Mouse (Mus musculus): Measurements from ENCODE around the gene Mt1.
"Not testable (repeated sequence)": the region's sequence is repeated elsewhere in the genome, so short reads cannot be mapped to it uniquely, and the experiment has no call there.

The Mt1 gene

DNA sequence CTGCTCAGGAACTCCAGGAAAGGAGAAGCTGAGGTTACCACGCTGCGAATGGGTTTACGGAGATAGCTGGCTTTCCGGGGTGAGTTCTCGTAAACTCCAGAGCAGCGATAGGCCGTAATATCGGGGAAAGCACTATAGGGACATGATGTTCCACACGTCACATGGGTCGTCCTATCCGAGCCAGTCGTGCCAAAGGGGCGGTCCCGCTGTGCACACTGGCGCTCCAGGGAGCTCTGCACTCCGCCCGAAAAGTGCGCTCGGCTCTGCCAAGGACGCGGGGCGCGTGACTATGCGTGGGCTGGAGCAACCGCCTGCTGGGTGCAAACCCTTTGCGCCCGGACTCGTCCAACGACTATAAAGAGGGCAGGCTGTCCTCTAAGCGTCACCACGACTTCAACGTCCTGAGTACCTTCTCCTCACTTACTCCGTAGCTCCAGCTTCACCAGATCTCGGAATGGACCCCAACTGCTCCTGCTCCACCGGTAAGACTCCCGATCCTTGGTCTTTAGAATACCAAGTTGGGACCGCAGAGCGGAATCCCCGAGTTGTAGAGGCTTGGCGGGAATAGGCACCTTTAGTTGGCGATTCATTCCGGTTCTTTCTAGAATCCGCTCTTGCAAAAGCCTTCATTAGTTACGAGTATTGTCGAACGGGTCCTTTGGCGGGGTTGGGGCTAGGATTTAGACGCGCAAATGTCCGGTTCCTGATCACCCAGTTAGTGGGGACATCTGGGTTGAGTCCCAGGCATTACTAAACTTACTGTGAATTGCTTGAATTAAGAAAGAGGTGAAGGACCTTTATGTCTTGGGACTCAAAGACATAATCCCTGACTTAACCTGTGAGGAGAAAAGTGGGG, at the start of gene Mt1:
Gene Mt1, plus strand, starts transcription at position 226 of the 856 bp plus-strand sequence.
- peak; percentile 71 to 82 for DNase-seq (ENCODE audit: low spot score in 2 of 2)

DNA sequence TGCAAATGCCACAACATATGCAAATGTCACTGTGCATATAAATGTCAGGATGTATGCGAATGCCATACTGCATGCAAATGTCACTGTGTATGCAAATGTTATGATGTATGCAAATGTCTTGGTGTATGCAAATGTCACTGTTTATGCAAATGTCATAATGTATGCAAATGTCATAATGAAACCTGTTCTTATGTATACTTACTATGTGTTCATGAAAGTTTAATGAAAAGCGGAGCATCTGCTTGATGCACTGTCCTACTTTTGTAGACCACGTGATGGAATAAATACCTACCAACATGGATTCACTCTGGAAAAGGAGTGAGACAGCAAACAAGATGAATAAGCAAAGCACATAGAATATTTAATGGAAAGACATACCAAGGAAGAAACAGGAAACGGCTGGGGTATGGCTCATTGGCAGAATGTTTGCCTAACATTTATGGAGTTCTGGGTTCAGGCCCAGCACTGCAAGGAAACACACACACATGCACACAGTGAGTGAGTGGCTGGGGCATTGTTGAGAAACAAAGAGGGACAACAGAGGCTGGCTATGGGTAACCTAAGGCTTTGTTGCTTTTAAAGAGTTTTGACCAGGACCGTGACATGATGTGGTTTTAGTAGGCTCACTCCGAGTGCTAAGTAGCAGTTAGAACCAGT, 49.6 kb upstream of the Mt1 start:
- DNase-seq (ENCODE audit: low spot score in 2 of 2) = no peak

DNA sequence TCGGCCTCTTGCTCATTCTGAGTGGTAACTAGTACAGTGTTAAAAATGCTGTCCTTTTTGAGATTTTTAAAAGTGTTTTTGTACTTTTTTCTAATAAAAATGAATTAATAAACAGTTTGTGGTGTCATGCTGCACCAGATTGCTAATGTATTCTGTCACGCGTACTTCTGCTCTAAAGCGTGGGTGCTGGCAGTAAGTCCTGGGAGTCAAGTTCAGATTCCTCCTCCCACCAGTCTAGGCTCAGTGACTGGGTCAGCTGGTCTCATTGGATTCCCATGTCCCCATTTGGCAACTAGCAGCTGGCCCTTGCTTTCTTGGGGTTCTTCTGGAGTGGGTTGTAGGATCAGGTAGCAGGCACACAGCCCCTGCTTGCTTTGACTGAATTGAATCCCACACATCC, 48.8 kb upstream of the Mt1 start:
- DNase-seq (ENCODE audit: low spot score in 2 of 2) = no peak

DNA sequence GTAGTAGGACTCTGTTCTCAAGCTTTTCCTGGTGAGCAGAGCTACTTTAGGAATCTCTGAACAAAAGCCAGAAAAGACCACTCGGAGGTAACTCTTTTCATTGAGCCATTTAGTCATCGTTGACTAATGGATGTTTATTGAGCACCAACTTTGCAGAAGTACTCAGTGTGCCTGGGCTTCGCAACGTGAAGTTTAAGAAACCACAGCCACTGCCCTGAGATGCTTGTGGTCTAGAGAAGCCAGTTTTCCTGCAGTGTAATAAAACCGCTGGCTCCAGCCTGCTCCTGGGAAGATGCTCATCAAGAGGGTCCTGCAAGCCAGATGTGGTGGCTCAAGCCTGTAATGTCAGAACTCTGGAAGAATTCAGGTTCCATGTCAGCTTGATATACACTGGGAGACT, 46.8 kb upstream of the Mt1 start:
- no peak for DNase-seq (ENCODE audit: low spot score in 2 of 2)

DNA sequence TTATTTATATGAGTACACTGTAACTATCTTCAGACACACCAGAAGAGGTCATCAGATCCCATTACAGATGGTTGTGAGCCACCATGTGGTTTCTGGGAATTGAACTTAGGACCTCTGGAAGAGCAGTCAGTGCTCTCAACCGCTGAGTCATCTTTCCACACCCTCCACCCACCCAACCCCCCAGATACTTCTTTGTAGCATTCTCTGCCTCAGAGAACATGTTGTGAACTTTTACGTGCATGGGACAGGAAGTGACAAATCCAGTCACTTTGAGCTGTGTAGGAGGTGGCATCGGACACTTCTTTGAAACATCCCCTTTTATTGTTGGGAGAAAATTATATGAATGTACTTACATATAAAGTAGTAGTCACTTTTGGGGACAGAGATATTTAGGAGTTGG, 44.3 kb upstream of the Mt1 start:
- peak; percentile 1 to 18 for DNase-seq (ENCODE audit: low spot score in 2 of 2)

DNA sequence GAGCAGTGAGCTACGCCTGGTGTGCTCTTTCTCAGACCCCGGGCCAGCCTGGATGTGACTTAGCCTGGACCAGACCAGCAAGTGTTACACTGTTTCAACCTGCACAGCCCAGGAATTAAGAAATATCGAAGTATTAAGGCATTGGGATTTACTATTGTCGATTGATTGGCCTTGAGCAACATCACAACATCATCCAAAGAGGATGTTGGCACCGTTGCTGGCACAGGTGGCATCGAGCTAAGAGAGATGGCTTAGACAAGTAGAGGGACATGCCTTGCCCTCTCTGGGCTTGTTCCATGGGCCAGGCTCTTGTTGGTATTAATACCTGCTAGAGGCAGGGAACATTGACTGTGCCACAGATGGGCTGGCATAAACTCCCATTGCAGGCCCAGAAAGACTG, 43.3 kb upstream of the Mt1 start:
- DNase-seq (ENCODE audit: low spot score in 2 of 2) = no peak

DNA sequence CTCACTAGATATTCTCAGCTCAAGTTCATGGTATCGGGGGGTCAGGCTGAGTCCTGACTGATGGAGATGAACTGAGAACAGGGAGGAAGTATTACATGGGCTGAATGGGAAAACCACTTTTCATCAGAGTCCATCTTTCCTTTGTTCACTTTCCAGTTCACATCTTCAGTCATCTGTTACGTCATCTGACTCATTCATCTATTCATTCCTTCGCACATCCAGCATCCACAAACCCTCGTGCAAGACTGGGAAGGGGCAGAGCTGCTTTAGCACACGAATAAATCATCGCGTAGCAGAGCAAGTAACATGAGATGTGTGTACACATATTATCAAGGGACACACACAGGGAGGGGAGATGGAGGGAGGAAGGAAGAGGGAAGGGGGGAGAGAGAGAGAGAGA, 42.7 kb upstream of the Mt1 start:
- DNase-seq (ENCODE audit: low spot score in 2 of 2) = no peak

DNA sequence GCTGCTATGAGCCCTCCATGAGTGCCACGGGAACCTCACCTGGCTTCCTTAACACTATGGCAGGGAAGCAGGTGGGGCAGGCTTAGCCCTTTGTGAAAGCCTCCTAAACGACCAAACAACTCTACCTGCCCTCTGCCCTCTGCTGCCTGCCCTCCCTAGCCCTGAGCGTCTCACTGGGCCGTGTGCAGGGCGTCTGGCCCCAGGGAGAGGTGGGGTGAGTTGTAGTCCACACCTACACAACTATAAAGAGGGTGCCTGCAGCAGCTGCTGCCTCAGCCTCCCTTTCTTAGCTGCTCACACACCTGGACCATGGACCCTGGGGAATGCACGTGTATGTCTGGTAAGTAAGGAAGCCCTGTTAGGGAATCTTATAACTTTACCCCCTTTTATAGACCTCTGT, 41.9 kb upstream of the Mt1 start, which contains the start of gene Mt4:
Gene Mt4, plus strand, starts transcription at position 265 of the 400 bp plus-strand sequence.
- DNase-seq (ENCODE audit: low spot score in 2 of 2) = no peak

DNA sequence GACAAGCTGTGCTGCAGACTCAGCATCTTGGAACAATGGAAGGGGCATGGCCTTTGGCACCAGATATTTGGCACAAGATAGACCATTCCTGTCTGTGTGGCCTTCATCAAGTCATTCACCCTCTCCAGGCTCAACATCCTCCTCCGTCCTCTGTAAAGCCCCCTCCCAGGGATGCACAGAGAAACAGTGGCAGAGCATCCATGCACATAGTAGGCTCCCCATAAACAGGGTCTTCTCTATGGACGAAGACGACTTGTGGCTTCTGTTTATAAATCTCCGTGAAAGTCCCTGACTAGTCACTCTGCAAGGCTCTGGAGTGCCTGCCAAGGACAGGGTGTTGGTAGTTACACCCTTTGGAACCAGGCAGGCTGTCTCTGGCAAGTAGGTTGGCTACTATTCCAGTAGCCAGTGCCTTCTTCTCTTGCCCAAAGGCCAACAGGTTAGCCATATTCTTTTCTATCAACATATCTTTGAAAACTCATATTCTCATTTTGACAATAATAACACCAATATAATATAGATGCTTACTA, 38.6 kb upstream of the Mt1 start:
- DNase-seq (ENCODE audit: low spot score in 2 of 2) = no peak

DNA sequence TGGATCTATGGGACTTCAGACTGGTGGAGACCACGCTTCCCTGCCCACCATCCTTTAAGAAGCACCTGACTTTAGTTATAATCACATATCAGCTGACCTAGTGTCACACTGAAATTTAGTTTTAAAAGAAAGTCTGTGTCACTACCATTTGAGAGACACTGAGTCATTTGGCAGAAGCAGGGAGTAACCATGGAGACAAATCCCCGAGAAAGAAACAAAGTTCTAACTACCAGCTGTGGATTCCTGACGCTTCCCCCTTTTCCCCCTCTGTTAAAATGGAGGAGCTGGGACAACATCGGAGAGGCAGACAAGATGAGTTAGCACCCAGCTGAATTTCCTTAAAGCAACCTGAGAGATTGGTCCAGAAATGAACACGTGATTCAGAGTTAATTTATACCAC, 30.6 kb upstream of the Mt1 start:
- DNase-seq (ENCODE audit: low spot score in 2 of 2) = no peak

DNA sequence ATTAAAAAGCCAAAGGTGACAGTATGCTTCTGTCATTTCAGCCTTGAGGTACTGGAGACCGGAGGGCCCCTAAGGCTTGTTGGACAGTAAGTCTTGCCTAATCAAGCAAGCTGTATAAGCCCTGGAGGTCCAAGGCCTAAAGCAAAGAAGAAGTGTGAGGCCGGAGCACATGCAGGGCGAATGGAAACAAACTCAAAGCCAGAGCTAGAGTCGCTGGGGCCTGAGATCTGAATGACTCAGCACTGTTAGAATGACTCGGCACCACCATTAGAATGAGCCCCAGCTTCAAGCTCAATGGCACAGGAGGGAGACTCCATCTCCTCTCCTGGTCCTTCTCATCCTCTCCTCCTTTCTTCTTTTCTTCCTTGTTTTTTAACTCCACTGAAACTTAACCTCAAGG, 28.0 kb upstream of the Mt1 start:
- no peak for DNase-seq (ENCODE audit: low spot score in 2 of 2)

DNA sequence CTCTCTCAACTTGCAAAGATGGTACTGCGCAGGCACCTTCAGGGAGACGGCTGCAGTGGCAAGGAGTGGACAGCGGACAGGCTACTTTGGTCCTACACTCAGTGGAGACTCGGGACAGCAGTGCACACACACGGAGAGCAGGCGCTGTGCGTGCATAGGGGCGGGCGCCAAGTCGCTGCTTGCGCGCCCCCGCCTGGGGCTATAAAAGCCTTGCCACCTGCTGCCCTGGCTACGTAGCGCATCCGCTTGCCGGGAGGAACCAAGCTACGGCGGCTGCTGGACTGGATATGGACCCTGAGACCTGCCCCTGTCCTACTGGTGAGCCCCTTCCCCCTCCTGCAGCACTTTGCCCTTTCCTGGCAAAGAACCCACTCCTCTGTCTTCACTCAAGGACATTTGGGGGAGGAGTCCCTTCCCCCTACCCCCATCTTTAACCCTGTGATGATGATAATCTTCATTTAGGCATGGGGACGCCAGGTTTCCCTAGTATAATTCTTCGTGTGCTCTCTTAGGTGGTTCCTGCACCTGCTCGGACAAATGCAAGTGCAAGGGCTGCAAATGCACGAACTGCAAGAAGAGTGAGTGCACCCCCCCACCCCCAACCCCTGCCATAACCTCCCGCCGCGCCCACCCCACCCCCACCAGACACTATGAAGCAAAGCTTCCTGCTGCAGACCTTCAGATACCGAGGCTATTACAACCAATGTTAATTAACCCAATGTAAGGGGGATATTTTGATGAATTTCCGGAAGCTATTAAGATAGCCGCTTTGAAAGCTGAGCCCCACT, 26.2 kb upstream of the Mt1 start, which contains the start of gene Mt3:
Gene Mt3, plus strand, starts transcription at position 95 of the 788 bp plus-strand sequence.
- DNase-seq (ENCODE audit: low spot score in 2 of 2) = no peak

DNA sequence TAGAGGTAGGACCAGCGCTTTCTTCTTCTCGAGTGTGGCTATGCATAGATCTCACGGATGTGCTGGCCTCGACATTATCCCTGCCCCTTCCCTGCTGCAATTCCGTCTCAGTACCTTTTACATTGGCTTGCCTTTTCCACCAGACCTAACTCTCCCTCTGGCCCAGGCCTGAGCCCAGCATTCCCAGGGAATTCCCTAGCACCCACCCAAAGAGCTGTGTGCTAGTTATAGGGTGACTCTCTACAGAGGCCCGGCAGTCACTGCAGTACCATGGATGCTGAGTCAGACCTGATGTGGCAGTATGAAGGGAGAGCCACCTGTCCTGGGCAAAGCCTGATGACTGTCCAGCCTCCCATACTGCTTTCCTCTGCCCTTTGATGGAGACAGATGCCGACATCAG, 25.4 kb upstream of the Mt1 start:
- no peak for DNase-seq (ENCODE audit: low spot score in 2 of 2)

DNA sequence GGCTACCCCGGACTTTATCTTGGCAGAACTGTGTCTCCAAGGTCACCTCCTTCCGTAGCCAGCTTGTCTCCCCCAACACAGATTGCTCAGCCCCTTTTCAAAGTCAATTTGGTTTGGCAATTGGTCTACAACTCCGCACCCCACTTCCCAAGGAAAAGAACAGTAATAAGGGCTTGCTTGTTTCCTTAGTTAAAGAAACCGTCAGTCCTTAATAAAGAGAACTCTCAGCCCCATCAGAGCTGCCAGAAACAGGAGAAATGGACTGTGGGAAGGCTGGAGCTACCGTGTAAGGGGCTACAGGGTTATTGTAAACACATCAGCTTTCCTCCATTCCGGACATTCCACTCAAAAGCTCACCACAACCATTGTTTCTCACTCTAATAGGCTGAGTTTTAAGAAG, 24.3 kb upstream of the Mt1 start:
- DNase-seq (ENCODE audit: low spot score in 2 of 2) = no peak

DNA sequence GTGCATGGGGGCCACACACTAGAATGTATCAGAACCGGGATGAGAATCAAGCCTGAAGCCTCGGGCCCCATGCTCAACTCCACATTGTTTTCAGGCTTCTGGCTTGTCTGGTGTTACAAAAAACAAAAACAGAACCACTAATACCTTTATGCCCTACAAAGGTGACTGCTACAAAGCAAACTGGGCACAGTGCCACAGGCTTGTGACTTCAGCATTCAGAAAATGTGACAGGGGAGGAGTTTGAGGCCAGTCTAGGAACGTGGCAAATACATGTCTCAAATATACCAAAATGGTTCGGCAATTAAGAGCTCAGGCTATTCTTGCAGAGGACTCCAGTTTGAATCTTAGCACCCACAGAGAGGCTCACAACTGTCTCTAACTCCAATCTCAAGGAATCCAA, 22.8 kb upstream of the Mt1 start:
- DNase-seq (ENCODE audit: low spot score in 2 of 2) = no peak

DNA sequence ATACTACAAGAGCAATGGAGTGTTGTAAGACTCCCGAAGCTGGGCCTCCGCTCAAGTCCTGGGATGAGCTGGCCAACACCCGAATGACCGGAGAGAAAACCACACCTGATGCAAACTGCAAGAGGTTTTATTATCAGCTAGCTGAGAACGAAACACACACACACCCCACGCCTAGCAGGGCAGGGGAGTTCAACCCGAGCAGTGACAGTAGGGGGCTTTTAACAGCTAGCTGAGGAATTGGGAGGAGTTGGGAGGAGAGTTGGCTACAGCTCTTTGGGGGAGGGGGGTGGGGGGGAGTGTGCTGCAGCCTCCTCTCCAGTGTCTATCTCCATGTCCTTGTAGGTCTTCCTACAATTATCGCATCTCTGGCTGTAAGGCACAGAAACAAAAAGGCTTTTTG, 13.1 kb upstream of the Mt1 start:
- DNase-seq (ENCODE audit: low spot score in 2 of 2) = not testable (repeated sequence)

DNA sequence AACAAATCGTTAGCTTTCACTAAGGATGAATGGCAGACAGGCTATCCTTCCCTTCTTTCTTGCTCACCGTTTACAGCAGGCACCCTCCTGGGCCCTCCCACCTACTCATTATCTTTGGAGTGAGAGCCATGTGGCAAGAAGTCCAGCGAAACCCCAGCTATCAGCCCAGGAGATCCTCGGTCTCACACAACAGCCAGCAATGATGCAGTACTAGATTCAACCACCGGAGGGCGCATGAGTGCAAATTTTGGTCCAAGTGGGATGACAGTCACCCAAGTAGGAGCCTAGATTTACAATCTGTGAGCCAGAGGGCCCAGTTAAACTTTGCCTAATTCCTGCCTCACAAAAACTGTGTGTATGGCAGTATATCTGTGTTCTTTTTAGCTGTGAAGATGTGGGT, 11.6 kb upstream of the Mt1 start:
- DNase-seq (ENCODE audit: low spot score in 2 of 2) = peak; percentile 67 to 79

DNA sequence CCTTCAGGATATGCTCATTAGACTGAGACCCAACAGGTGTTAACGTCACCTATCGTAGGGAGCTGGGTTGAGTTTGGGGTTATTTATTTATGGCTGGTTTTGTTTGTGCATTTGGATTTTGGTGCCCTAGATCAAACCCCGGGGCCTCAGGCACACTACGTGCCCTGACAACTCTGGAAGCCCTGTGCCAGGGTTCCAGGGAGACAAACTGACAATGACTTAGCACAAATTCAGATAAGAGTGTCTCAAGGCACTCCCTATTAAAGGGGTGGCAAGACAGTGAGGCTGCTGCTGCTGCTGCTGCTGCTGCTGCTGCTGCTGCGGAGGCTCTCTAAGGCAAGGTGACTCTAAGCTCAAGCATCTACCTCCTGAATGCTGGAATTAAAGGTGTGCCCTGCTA, 9.3 kb upstream of the Mt1 start:
- no peak for DNase-seq (ENCODE audit: low spot score in 2 of 2)

DNA sequence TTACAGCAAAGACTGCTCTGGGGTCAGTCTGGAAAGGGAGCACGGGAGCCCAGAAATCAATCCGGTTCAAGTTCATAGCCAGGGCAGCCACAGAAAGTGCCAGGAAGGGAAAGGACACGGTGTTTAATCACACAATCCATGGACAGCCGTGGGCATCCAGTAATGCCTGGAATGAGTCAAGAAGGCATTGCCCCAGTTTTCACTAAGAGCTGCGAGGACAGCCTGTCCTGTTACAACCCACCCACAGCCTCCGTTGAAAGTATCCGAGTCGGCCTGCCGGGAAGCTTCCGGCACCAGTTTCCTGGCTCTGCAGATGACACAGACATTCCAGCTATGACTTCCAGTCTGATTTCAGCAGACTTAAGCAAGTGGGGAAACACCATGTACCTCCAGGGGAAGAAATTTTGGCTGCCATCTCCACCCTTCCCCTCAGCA, 7.5 kb upstream of the Mt1 start:
- no peak for DNase-seq (ENCODE audit: low spot score in 2 of 2)

DNA sequence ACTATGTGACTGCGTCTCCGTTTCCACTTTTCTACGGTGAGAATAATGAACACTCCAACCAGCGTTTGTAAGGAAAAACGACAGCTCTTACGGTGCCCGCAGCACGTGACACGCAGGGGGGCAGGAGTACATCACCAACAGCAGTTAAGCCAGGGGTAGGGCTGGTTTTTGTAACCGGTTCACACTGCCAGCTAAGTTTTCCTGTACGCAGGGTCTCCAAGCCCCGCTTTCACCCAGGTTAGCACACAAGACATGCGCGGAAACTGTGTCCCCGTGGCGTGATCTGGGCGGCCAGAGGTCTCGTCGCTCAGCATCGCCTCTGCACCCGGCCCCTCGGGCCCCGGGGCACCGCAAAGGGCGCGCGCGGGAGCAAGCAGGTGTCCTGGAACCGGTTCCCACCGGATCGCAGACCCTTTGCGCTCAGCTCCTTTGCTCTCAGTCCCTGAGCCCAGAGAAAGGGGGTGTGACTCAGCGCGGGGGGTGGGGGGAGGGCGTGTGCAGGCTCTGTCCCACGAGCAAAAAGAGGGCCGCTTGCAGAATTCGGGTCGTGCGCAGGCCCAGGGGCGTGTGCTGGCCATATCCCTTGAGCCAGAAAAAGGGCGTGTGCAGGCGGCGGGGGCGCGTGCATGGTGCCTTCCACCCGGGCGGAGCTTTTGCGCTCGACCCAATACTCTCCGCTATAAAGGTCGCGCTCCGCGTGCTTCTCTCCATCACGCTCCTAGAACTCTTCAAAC, 6.6 kb upstream of the Mt1 start, which contains the start of gene Mt2:
Gene Mt2, plus strand, starts transcription at position 590 of the 734 bp plus-strand sequence.
- peak; percentile 37 to 58 for DNase-seq (ENCODE audit: low spot score in 2 of 2)

Data from natural killer cell, adult 2 months (primary cell).